Mouse (Mus musculus): ENCODE measurements around the gene Gpr88.

DNA sequence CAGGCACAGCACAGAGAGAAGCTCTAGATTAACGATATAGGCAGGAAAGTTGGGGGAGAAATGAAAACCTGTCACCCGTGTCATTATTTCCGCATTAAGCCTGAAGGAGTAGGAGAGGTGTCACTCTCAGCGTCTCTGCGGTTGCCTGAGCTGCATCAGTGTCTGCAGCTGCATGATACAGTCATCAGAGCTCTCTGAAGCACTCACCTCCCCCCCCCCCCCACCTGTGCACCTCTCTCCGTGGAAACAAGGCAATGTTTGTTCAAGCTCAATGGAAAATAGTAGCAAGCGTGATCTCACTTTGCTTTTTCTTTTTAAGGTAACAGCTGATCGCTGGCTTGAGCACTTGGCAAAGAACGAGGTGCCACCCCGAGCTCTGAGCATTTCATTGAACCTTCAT lies 53.2 kb downstream of the Gpr88 start:
- no peak for TF ChIP-seq GATA1 (IDR thresholded peaks at IDR 0.05; ENCODE audit: low read length)
- TF ChIP-seq TAL1 (IDR thresholded peaks at IDR 0.05; ENCODE audit: low read length) = no peak
